In genomic region chr2:35271817-35272216, GRCm38 (mm10) we compare ENCODE assay signal across 8 mouse cellular contexts. TPM values are rescaled to one million over a fixed set of nuclear protein-coding genes. Genes with fewer than 3 reads are reported as not detected.
DNase-seq lines count a peak whose midpoint lies in the region; ATAC-seq and TF ChIP-seq lines count a peak whose summit lies in the region.
"Had no signal": no experiment of that assay in that cellular context is flagged by ENCODE, and none has a peak within 500 bp of the region (broad histone marks: within the 10 kb centered on the region; RNA-seq: fewer than 3 reads in every experiment).

No protein-coding gene starts in this region.

- ATAC-seq in limb, embryonic 14.5 days (ENCODE audit: low FRiP score, low read depth), result no peak
- ATAC-seq in heart, postnatal 0 days (ENCODE audit: insufficient read depth, low read depth), result no peak

- no peak for TF ChIP-seq EP300 in heart, postnatal 0 days (IDR thresholded peaks at IDR 0.05; ENCODE audit: low read depth)

- H3K4me2 ChIP-seq in limb, embryonic 14.5 days (replicated peaks; ENCODE audit: low read depth, low read length, severe bottlenecking), result no peak overlapping the region
- no peak overlapping the region for H3K4me2 ChIP-seq in heart, postnatal 0 days (ENCODE audit: low read depth, low read length)
- H3K4me2 ChIP-seq: neural tube, embryonic 13.5 days had no signal

- H3K27ac ChIP-seq in limb, embryonic 14.5 days (replicated peaks; ENCODE audit: low read depth, low read length), result 0 out of 2 replicates have a peak overlapping the region, but pooled peaks have one; percentile 15
- H3K27ac ChIP-seq in limb, embryonic 10.5 days, result no peak overlapping the region
- peak overlapping the region; percentile 91 for H3K27ac ChIP-seq in embryonic fibroblast, embryonic 13.5 days (ENCODE audit: insufficient read depth, low read length)
- H3K27ac ChIP-seq in heart, postnatal 0 days (ENCODE audit: low read depth), result peak overlapping the region; percentile 73
- H3K27ac ChIP-seq: neural tube, embryonic 13.5 days had no signal

- DNase-seq in limb, embryonic 14.5 days (ENCODE audit: low spot score), result no peak
- no peak for DNase-seq in limb, embryonic 10.5 days (ENCODE audit: low spot score)
- peak; percentile 43 for DNase-seq in heart, postnatal 0 days (ENCODE audit: low spot score)
- peak; percentile 32 to 70 for DNase-seq in right cerebral cortex, postnatal 36 days (ENCODE audit: low spot score in 2 of 2)
- DNase-seq in thymus, adult 18-20 months, result no peak
- DNase-seq in embryo, embryonic 10 days (ENCODE audit: low spot score), result no peak

- no peaks in the 10 kb centered on the region for H3K27me3 ChIP-seq in limb, embryonic 14.5 days (ENCODE audit: control insufficient read depth, insufficient read depth, low read length)
- 0 out of 2 replicates have a peak, but pooled peaks cover 11% of the 10 kb centered on the region for H3K27me3 ChIP-seq in limb, embryonic 10.5 days (ENCODE audit: low read depth, poor library complexity, severe bottlenecking)
- H3K27me3 ChIP-seq in heart, postnatal 0 days (ENCODE audit: control insufficient read depth, insufficient read depth, low read length), result no peaks in the 10 kb centered on the region
- H3K27me3 ChIP-seq: neural tube, embryonic 13.5 days had no signal

- no peaks in the 10 kb centered on the region for H3K9me3 ChIP-seq in limb, embryonic 14.5 days (ENCODE audit: control insufficient read depth, low read length)
- no peaks in the 10 kb centered on the region for H3K9me3 ChIP-seq in limb, embryonic 10.5 days (replicated peaks)
- no peaks in the 10 kb centered on the region for H3K9me3 ChIP-seq in heart, postnatal 0 days (replicated peaks; ENCODE audit: control insufficient read depth, low read length)
- H3K9me3 ChIP-seq: neural tube, embryonic 13.5 days had no signal

- no peaks in the 10 kb centered on the region for H3K36me3 ChIP-seq in limb, embryonic 14.5 days (ENCODE audit: control insufficient read depth, insufficient read depth, low read length)
- H3K36me3 ChIP-seq in limb, embryonic 10.5 days, result no peaks in the 10 kb centered on the region
- no peaks in the 10 kb centered on the region for H3K36me3 ChIP-seq in heart, postnatal 0 days (replicated peaks; ENCODE audit: control insufficient read depth, insufficient read depth, low read length)
- H3K36me3 ChIP-seq: neural tube, embryonic 13.5 days had no signal

- H3K4me1 ChIP-seq in limb, embryonic 14.5 days (ENCODE audit: control insufficient read depth, insufficient read depth, low read length), result peaks cover 40% of the 10 kb centered on the region
- peaks cover 38% of the 10 kb centered on the region for H3K4me1 ChIP-seq in limb, embryonic 10.5 days
- H3K4me1 ChIP-seq in embryonic fibroblast, embryonic 13.5 days (ENCODE audit: control insufficient read depth, insufficient read depth, low read length), result peaks cover 48% of the 10 kb centered on the region
- H3K4me1 ChIP-seq in heart, postnatal 0 days (ENCODE audit: control insufficient read depth, insufficient read depth), result peaks cover 67% of the 10 kb centered on the region

- TF ChIP-seq POLR2A in limb, embryonic 14.5 days (IDR thresholded peaks at IDR 0.05; ENCODE audit: borderline replicate concordance, extremely low read depth, insufficient read depth, insufficient read length), result no peak
- TF ChIP-seq POLR2A in embryonic fibroblast, embryonic 13.5 days (IDR thresholded peaks at IDR 0.05; ENCODE audit: low read depth, low read length), result no peak

- no peak overlapping the region for H3K9ac ChIP-seq in limb, embryonic 14.5 days (ENCODE audit: low read depth, low read length, severe bottlenecking)
- H3K9ac ChIP-seq in heart, postnatal 0 days (replicated peaks; ENCODE audit: low read depth, low read length), result no peak overlapping the region
- H3K9ac ChIP-seq: neural tube, embryonic 13.5 days had no signal

- WGBS in limb, embryonic 14.5 days, result 50% methylated on average over 2 of the region's 2 CpGs
- WGBS in limb, embryonic 10.5 days, result 85% methylated on average over 2 of the region's 2 CpGs
- WGBS in heart, postnatal 0 days, result 43% methylated on average over 2 of the region's 2 CpGs

- TF ChIP-seq CTCF in embryonic fibroblast, embryonic 13.5 days (IDR thresholded peaks at IDR 0.05; ENCODE audit: borderline replicate concordance, insufficient read depth, low read length), result no peak
- no peak for TF ChIP-seq CTCF in heart, postnatal 0 days (IDR thresholded peaks at IDR 0.05; ENCODE audit: low read depth)

- H3K4me3 ChIP-seq in limb, embryonic 14.5 days (replicated peaks; ENCODE audit: low read length), result no peak overlapping the region
- no peak overlapping the region for H3K4me3 ChIP-seq in limb, embryonic 10.5 days
- no peak overlapping the region for H3K4me3 ChIP-seq in embryonic fibroblast, embryonic 13.5 days (ENCODE audit: insufficient read depth, low read length)
- no peak overlapping the region for H3K4me3 ChIP-seq in heart, postnatal 0 days (ENCODE audit: low read depth, low read length)
- H3K4me3 ChIP-seq: neural tube, embryonic 13.5 days had no signal

RNA-seq across cellular contexts. Expression of gene Gsn, which starts 15.6 kb away (rescaled TPM):
- polyA plus RNA-seq in limb, embryonic 14.5 days (2012; rRNA removed), result 160 and 163 TPM in 2 replicates
- polyA plus RNA-seq in limb, embryonic 14.5 days (2014; fragmentation: Nextera tagmentation; extraction: Ambion mirVana), result 196 and 214 TPM in 2 replicates
- polyA plus RNA-seq in limb, embryonic 10.5 days (2016; fragmentation: Nextera tagmentation; extraction: Ambion mirVana), result 9.5 and 19.7 TPM in 2 replicates
- polyA plus RNA-seq in embryonic fibroblast, embryonic 13.5 days (2011; ENCODE audit: insufficient read length, low read depth, missing spikeins), result 451 and 719 TPM in 2 replicates
- 454 and 460 TPM in 2 replicates for total RNA-seq in heart, postnatal 0 days (2014; rRNA removed; ENCODE audit: low replicate concordance)
- polyA plus RNA-seq in heart, postnatal 0 days (2015; fragmentation: Nextera tagmentation; extraction: Ambion mirVana), result 255 and 259 TPM in 2 replicates

Comparison
In these comparisons a context has a peak if more than half of its experiments do, and no peak if none do; other contexts are left out.
1. DNase-seq: peak in heart, postnatal 0 days (single experiment) and right cerebral cortex, postnatal 36 days (2 of 2); none in limb, embryonic 14.5 days (single experiment), limb, embryonic 10.5 days (single experiment), thymus, adult 18-20 months (0 of 2) and embryo, embryonic 10 days (single experiment).